Mouse (Mus musculus): ENCODE results near the gene Apopt1.

Gene Apopt1

DNA sequence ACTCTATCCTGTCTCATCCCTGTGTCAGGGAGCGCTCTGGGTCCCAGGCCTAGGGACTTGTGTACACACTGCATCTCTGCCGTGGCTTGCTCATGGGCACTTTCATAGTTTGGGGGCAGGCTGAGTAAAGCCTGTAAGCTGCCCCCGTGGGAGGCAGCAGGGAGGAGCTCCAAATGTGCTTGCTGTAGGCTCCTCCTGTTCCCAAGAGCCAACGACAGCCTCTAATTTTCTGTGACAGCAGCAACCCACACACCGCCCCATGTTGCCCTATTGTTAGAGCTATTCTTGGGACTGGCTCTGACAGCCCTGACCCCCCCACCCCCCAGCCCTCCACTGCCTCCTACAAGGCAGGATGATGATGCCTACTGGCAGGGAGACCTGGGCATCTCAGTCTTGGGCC lies 31.1 kb upstream of the Apopt1 start:
- DNase-seq: no peak

DNA sequence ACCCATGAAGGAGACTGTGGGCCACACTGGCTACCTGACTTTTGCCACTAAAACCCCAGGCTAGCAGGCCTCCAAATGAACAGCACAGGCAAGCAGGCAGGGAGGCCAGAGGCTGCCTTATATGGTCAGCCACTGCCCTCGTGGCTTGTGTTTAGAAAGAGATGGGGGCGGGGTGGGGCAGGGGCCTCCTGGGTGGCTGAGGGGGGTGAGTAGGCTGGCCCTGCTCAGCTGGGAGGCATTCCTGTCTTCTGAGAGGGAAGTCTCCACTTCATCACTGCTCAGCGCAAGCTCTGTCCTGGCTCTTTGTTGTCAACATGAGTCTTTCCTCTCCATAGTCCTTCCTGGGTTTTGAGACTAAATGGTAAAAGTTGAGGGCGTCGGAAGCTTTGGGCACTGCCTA lies 30.3 kb upstream of the Apopt1 start:
- DNase-seq: no peak

DNA sequence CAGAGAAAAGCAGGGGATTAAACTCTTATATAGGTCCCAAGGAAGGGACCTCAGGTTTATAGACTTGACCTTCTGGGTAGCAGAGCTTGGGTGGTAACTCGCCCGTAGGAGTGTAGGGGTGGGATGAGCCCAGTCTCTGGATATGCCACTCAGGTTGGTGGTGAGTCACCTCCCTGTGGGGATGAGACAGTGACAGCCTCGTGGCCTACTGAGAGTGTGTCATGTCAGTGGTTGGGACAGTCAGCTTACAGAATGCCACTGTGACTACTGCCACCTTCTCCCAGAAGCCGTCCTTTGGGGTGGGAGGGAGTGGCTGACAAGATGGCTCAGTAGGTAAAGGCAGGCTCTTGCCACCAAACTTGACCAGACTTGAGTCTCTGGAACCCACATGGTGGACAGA lies 26.7 kb upstream of the Apopt1 start:
- no peak for DNase-seq

DNA sequence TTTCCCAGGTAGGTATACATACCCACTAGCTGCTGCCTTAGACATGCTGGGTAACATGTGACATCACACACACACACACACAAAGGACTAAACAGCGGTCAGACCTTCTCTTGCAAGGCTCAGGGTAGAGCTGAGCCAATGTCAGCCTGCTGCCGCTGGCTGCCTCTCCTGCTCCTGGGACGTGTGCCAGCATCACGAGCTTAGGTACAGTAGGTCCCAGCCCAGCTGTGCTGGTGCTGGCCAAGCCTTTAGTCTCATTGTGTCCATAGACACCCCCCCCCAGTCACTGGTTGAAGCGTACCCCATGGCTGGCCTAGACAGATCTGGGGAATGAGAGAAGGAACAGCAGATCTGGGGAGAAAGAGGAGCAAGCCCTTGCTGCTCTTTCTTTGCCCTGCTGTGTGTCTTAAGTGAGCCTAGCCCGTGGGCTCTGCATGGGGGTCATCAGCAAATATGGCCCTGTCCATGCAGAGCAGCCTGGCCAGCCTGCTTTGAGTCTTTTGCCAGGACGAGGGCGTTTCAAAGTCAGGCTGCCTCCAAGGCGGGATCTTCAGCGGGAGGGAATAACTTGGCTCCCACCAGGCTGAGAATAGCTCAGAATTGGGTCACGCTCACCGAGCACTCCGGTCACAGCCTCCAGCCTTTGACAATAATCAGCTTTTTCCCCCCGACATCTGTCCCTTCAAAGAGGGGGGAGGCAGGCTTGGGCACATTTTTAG lies 25.6 kb upstream of the Apopt1 start:
- DNase-seq: peak; percentile 37

DNA sequence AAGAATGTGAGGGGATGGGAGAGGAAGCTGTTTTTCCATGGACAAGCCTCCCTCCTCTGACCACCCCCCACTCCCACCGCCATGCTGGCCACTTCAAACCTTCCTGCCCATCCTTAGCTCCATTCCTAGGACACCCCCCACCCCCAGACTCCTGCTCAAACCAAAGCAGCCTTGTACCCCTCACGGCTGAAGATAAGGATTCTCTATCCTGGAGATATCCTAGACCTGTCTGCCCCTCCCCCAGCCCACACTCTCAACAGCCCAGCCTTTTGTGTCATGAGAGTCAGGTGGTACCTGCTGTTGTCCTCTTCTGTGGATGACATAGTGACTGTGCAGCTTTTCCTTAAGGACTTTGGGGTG lies 25.0 kb upstream of the Apopt1 start:
- no peak for DNase-seq

DNA sequence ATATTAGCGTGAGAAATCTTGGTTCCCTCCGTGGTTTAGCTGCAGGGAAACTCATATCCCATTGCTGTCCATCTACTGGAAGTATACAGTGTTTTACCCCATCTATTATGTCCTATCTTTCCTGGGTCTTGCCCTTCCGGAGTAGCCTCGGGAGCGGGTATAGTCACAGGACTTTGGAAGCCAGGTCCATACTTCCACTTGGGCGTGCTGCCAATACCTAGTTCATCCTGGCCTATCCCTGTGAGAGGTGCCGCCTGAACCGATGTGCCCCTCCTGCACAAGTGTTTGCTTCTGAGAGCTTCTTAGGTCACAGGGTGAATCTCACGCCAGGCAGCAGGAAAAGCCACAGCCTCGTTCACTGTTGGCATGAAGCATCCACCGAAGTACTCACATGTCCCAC lies 23.6 kb upstream of the Apopt1 start:
- no peak for DNase-seq

DNA sequence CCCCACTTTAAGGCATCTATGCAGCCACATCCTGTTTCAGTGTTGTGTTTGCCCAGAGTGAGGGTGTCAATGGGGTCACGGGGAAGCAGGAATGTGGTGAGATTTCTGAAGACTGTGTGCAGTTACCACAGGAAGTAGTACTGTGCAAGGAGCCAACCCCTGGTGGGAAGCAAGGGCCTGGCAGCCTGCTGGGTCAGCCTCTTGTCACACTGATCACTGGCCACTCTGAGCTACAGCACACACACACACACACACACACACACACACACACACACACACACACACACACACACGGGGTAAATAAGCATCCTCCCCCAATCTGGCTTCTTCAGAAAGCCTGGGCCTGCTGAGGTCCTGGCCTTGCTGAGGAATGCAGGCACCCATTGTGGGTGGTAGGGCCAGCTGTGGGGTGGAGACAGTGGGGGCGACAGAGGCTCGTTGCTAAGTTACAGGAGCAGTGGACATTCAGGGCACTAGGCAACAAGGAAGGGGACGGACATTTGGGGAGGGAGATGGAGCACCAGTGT lies 21.7 kb upstream of the Apopt1 start:
- peak; percentile 79 for DNase-seq

DNA sequence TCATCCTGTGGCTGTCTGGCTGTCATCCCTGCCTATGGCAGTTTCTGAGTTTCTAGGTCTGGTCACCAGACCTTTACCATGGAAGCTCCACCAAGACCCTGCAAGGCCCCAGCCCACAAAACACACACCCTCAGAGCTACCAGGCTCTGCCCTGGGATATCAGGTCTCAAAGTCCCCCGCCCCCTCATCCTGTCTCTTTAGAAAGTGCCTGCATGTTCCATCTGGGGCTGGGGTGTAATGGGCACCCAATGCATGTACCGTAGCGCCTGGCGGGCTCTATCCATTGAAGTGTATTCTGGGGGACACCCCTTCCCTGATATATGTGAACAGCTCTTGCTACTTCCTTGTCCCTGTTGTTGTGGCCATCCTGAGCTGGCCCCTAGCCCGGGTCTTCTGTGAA lies 20.2 kb upstream of the Apopt1 start:
- no peak for DNase-seq

DNA sequence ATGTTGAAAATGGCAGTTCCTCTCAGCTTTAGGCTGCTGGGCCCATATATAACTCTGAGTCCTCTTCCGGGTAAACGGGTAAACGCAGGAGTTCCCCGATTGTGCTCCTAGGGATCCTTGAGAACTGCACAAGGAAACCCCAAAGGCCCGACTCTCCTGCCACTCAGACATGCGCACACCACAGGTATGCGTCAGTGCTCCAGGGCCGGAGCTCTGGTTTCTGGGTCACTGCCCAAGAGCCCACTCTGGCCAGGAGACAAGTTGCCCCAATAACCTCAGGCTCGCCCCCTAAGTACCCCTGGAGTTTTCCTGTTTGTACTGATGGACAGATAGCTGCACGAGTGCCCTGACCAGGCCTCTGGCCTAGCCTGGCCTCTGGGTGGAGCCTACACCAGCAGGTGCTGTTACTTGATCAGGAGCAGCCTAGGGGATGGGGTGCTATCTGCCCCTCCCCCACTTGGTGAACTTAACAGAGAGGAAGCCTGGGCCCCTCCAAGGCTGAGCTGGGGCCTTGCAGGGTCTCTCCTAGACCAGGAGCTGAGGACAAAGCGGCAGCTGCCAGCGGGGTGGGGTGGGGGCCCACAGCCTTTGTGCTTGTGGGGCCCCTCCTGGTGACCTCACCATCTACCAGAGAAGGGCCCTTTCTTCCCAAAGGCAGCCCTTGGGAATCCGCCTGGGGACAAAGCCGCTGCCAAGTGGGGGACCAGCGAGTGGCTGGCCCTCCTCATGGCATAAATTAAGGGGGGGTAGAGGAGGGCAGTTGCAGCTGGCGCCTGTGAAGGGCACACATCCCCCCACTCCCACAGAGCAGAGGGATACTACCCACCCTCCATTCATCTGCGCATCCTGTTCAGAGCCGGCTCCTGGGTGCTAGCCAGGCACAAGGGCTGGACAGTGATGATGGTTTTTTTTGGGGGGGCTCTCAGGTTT lies 19.5 kb upstream of the Apopt1 start:
- DNase-seq: peak; percentile 88

DNA sequence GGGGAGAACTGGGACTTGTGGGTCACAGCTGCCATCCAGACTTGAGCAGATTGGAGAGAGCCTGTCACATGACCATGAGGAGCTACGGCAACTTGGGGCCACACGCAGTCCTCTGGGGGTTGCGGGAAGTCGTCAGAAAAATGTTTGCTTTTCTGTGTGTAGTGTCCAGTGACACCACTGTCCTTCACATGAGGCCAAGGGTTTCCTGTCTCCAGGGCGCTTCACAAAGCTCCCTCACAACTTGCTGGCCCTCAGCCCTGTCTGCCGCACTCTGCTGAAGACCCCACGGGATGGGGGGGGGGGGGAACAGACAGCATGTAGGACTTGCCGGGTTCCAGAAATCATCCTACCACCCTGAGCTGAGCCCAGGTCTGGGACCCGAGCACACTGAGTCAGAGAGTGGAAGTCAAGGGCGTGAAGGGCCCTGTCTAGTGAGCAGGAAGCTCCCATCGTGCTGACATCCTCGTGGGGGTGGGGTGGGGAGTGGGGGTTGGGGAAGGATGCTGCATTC lies 18.7 kb upstream of the Apopt1 start:
- DNase-seq: peak; percentile 57

DNA sequence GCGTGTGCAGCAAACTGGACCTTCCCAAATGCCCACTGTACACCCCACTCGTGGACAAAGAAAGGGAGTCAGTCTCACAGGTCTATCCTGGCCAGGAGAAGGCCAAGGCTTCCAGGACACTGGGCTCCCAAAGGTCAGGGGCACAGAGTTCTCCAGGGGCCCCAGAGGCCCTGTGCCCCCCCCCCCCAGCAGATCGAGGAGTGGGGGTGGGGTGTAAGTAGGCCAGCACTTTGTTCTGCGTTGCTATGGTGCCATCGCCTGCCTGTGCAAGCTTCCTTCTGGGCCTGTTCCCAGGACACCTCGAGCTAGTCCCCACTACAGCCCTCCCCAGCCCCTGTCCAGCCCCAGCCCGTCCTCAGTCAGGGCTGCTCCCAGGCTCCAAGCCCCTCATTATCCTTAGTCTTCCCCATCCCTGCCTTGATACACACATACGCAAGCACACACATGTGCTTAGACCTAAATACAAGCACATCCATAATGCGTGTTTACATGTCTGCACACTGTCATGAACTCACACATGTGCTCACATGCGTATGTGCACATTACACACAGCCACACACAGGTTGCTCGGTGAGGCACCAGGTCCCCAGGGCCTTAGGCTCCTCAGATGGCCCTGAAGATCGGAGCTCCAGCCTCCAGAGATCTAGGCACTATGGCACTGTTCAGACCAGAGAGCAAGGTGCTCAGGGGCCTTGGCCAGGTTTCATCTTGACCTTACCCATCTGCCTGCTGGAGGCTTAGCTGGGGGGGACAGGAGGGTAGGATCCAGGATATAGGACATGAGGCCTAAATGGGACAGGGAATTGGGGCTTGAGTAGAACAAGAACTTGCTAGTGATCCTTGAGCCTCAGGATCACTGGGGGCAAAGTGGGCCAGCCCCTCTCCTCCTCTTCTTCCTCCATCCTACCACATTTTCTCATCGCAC lies 17.9 kb upstream of the Apopt1 start:
- DNase-seq: peak; percentile 70

DNA sequence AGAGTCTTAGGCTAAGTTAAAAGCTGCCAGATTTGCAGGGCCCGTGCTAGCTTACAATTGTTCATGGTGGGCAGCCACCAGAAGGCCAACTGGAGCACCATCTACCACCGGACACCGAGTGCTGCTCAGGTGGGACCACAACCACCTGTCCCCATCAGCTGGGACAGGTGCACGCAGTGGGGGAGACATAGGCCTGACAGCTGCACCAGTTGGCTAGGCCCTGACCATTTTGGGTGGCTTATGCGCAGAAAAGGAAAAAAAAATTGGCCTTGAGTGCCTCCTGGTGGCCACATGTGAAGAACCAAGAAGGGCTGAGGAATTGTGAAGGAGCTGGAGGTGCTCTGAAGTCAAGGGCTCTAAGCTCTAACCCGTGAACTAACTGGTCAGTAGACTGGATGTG lies 16.8 kb upstream of the Apopt1 start:
- DNase-seq: peak; percentile 87

DNA sequence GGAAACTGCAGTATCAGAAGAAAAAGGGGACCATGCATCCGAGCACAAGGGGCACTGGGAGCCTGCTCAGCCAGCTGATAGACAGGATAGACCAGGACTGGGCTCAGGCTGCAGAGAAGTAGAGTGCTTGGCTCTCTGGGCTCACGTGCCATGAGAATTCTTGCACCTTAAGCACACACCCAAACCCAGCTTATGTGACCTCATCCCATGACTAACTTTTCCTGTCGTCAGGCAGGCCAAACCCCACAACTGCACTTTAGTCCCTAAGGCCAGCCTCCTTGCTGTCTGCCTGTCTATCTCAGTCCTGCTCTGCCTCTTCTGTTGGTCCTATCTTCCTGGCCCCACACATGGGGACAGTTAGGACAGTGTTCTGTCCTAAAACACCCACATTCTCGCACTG lies 15.4 kb upstream of the Apopt1 start:
- no peak for DNase-seq

DNA sequence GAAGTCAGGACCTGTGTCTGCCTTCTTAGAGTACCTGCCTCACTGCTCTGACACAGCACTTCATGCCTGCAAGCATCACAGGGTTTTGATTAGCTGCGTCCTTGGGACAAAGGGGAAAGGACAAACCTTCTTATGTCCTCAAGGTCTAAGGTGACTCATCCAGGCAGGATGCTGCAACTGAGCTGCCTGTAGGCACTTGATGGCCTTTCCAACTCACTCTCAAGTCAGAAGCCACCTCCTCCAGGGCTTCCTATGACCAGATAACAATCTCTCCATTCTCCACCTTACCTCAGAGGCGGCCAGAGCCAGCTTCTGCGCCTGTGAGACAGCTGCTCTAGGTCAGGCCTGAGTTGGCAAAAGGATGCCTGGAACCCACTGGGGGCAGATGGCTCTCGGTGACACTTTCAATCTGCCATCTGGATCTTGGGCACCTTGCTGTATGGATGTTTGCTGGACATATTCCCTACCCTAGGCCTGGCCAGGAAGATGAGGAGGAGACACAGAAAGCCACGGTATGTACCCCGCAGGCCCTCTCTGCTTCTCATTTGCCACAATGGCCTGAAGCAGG lies 14.6 kb upstream of the Apopt1 start:
- DNase-seq: no peak

DNA sequence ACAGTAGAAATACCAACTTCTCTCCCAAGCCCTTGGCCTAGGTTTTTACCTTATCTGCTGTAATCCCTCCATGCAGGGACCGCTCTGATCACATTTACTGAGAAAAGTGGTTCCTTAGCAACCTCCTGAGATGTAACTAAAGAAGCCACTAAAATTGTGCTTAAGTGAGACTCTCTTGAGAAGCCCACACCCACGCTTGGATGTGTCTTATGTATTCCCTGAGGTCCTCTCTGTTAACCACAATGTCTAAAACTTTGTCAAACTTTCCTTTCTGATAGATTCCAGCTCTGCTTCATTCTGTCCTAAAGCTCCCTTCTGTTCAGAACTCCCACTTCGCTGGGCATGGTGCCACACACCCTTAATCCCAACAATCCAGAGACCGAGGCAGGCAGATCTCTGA lies 13.5 kb upstream of the Apopt1 start:
- no peak for DNase-seq

DNA sequence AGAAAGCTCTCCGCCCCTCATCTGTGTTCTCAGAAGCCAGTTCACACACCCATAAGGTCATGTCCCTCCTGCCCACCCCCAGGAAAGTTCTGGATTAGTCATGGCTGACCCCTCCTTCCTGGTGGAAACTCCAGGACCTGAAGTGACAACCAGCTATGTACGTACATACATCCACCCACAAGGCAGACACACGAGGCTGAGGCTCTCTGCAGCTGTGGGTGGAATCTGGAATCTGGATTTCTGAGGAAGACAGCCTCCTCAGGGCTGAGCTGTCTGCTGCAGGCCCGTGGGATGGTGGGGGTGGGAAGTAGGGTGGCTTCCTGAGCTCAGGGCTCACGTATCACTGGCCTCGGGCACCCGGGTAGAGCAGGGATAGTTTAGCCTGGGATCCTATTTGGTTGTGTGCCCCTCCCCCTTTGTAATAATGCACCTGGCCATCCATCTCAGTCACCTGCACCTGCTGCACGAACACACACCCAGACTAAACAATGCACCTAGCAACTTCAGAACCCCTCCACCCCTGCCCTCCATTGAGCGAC lies 12.1 kb upstream of the Apopt1 start:
- DNase-seq: no peak

DNA sequence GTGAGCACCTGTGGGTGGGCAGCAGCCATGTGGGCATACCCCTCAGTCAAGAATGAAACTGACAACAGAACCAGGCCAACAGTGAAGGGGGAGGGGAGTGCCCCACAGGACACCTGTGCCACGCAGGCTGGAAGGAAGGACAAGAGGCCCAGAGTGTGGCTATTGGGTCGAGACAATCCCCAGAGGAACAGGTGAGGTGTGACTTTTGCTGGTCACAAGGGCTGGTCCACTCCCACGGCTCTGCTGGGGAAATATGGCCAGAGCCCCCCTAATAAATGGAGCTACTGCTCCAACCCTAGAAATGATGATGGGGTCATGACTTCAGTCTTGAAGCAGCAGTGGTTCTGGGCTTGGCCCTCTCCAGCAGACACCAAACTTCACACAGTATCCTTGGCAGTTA lies 9.8 kb upstream of the Apopt1 start:
- no peak for DNase-seq

DNA sequence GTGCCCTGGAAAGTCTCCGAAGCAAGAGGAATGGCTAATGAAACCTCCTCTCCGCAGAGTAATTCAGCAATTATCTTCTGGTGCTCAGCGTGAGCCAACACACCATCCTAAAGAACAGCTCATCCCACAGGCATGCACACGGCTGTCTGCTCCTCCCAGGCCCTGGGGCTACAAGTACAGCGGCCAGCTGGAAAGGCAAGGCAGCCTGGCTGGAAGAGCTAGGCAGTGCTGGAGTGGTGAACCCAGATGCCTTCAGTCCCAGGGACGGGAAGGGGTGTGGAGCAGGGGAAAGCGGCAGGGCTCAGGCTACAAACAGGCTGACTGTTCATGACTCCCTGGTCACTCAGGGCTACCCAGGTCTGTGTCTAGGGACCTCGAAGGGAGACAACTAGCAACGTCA lies 8.5 kb upstream of the Apopt1 start:
- peak; percentile 51 for DNase-seq

DNA sequence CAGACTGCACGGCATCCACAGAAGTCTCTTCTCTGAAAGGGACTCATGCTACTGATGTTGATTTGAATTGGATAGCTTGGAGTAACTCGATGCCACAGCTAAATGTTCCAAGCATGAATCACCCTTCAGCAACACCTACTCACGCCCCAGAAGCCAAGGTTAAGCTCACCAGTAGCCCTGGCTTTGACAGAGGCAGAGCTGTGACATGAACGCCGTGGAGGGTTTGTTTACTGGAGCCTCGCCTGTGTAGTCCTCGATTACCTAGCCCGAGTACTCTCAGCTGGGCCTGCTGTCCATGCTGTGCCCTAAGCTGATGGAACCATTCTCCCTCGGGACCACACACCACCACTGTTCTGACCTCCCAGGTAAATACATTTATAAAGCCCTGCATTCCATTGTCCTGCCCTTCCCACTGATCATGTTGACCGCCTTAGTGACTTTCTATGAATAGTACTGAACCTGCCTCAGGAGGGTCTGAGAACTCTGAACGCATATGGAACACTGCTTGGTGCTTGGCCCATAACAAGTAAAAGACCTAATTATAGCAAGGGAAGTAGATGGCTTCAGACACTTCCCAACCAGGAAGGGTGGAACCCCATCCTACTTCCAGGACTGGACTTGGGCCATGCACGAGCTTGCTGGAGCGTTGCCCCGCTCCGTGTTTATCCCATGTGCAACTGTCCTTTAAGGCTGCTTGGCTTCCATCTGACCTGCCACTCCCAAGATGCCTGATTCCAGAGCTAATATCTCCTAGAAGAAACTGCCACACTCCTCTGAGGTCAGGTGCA lies 7.7 kb upstream of the Apopt1 start:
- DNase-seq: no peak

DNA sequence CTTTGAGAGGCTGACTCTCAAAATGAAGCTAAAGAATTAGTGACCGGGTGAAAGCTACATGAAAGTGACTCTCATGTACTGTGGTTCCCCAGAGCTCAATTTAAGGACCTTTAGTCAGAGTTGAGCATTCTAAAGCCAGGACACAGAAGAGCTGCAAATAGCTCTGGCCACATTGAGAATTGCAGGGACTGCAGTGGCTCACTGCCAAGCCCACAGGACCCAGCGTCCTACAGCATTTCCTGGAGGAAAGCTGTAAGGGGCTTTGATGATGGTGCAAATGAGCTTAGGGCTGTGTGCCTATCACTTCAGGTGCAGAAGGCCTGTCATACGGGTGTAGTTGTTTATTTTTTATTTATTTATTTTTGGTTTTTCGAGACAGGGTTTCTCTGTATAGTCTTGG lies 4.9 kb upstream of the Apopt1 start:
- DNase-seq: no peak

DNA sequence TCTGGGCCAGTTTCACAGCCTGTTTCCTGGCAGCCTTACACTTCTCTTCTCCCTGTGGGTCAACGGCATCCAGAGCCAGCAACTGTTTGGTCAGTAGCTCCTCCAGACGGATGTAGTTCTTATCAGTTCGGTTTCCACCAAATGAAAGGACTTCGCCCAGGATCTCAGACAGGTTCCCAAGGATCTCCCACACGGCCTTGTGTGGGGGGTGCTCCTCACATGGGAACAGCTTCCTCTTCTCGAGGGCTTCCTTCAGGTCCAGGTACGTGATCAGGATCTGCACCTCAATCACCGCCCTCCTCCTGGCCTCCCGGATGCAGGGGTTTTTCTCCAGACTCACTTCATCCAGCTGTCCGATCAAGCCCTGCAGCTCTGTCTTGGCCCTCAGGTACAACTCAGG lies 3.0 kb upstream of the Apopt1 start:
- DNase-seq: no peak

Data from embryo, embryonic 11 days (tissue).